Mouse (Mus musculus) cerebellum, postnatal 25 days (tissue): ENCODE measurements around the gene Mfap3l.
"Not testable (repeated sequence)": the region's sequence is repeated elsewhere in the genome, so short reads cannot be mapped to it uniquely, and the experiment has no call there.

ENCODE experiments used
- DNase-seq, 2 experiments: peaks; one replicate each; pipeline ENCODE4 v3.0.0; 2021; ENCODE audit warnings: mixed read lengths in 2 of 2

Mfap3l gene

DNA sequence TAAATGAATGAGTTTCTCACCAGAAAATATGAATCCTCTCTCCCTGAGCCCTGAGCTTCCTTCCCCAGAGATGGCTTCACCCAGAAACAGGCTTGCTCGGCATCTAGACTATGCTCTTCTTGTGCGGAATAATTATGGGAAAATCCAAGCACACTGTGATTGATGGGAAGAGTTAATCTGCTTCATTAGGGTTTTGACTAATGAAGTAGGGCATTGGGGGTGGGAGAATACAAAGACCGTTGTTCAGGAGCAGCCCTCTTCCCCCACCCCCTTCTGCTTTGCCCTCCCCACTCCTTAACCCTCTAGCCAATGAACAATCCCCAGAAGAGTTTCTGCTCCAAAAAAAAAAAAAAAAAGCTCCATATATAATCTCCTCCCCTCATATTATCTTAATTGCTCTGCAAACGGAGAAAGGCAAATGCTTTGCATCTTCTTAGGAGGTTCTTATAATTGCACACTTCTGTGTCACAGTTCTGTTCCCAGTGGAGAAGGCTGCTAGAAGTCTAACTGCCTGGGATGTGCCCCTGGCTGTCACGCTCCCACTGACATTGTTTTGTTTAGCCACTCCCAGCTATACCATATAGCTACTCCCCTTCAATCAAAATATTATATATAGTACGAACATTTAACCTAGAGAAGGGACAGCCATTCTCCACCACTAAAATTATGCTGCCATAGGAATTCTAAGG is 24.9 kb downstream of the Mfap3l start:
- DNase-seq = no peak

DNA sequence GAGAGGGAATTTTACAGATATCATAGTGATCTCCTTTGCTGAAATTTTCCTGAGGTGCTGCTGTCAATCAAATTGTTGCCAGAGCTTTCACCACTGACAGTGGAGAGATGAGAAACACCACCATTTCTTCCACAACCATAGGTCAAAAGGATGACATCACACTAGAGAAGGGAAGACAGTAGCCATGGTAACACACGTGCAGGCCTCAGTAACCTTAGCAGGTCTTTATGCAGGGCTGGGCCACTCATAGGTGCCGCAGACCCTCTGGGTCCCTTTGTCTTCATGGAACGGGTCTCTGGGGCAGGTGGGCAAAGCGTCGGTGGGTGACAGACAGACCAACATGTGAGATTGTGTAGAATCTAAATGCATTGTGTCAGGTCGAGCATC is 25.5 kb downstream of the Mfap3l start:
- DNase-seq = no peak

DNA sequence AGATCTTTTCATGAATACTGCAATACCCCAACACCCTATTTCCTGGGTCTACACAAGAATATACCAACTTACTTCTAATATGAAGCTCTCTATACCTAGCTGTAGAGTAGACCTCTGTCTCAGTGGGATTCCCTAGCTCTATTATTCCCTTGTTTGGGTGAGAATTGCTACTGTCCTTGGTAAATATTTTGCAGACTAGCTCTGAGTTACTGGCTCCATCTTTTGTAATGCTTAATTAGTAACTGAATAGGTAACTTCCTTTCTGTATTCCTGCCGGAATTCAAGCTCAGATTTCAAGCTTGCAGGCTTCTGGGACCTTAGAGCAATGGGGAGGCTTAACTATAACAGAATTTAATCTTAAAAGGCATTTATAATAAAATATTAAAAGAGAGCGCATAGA is 26.1 kb downstream of the Mfap3l start:
- DNase-seq = not testable (repeated sequence)

DNA sequence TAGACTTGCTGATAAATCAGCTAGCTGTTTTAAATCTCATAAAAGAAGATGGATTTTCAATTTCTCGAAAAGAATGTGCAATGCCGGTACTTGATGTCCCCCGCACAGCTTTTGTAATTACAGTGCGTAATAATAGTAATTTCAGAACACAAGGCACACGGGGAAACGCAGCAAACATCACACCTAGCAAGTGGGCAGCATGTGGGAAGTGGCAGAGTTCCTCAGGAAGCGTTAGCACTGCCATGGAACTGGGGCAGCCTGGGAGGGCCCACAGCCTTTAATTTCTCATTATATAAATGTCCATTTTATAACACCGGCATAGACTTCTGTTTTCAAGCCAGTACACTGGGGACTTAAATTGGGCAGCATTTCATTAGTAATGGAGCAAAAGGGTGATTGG is 27.1 kb downstream of the Mfap3l start:
- no peak for DNase-seq

DNA sequence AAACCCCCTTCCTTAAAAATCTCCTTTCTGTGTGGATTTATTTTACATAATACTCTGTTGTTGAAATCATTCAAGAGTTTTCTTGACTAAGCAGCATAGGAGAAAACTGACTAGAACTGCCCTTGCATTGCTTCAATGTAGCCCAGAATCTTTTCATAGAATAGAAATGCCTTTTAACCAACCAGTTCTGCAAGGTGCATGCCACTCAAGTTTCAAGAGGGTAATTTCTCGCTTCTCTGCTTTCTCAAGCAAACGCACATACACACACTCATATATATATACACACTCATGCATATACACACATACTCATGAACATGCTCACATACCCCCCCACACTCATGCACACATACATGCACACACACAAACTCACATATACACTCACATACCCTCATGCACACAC is 28.6 kb downstream of the Mfap3l start:
- DNase-seq = no peak

DNA sequence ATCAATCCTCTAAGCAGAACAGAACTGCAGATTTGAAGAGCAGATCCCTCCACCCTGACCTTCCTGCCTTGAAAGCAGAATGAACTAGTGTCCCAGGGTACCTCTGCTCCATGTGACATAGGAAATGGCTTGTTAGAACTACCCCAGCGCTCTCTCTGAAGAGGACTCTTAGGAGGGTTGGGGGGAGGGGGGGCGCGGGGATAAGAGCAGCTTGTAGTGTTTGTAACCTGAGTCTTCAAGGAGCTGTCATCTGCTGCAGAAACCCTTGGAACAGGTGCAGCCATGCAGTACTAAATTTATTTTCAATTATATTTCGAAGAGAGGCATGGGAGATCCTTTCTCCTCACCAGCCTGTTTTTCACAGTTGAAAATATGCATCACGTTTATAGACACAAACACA is 30.9 kb downstream of the Mfap3l start:
- DNase-seq = no peak

DNA sequence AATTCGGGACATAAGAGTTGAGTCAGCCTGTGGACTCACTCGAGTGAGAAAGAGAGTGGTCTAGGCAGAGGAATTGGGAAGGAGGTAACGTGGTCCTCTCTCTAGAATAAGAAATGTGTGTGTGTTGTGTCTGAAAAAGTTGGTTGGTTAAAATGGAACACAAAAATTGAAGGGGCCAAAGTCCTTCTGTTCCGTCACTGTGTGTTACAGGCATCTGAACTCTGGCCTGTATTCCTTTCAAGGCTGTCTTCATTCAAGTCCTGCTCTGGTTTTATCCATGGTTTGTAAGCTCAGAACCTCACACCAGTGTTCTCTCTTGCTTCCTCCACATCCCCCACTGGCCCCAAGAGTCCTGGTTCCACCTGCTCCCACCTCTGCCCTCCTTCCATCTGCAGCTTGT is 33.2 kb downstream of the Mfap3l start:
- no peak for DNase-seq

DNA sequence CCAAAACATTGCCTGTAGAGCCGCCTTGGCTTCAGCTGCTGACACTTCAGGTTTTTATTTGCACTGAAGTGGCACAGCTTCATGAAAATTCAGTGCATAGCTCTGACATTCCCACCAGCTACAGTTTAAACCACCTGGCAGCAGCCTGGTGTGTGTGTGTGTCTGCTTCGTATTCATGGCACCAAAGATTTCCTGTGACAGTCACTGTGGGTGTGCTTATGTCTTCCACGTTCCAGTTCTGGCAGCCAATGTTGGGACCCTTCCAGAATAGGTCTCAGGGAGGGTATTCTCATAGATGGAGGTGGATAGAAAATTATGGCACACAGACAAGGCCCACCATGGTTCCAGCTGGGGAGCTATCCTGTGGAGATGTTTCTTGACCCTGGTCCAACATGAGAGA is 34.2 kb downstream of the Mfap3l start:
- peak; percentile 29 to 41 for DNase-seq

DNA sequence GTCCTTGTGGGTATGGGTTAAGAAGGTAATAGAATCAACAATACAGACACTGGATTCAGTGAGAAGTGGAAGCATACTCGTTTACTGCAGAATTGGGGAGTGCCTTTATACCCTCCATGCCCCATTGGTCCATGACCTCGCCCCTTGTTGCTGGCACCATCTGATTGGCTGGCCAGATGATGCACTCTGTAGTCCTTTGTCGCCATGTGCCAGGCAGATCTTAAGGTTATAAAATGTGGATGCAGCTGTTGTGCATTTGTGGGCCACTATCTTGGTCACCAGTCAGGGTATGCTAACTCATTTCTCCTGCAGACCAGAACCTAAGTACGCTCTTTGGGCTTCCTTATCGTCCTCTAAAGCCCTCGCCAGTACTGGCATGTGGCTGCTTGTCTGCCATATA is 46.0 kb downstream of the Mfap3l start:
- DNase-seq = no peak

DNA sequence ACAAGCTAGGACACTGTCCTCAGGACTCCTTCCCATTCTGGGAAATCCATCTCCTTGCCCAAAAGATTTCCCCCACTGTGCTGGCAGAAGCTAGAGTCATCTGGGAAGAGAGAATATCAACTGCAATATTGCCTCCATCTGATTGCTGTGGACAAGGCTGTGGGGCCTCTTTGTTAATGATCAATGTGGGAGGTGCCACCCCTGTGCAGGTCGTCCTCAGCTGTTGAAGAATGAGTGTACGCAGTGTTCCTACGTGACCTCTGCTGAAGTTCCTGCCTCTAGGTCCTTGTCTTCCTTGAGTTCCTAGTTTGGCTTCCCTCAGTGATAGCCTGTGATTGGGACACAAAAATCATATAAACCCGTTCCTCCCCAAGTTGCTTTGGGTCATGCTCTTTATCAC is 49.2 kb downstream of the Mfap3l start:
- DNase-seq = no peak

DNA sequence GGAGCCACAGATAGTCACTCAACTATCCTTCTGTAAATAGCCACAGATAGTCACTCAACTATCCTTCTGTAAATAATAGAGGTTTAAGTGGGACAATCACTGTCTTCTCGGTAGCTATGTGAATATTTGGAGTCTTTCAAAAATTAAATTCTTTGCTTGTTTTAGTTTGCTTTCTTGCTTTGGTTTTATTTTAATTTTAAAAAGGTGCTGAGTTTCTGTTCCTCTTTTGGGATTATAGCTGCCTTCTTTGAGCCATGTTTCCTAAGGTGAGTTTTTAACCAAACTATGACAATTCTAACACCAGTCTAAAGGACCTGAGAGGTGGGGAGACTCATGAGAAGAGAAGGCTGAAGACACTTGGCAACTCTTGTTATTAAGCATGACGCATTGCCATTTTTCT is 49.7 kb downstream of the Mfap3l start:
- no peak for DNase-seq

DNA sequence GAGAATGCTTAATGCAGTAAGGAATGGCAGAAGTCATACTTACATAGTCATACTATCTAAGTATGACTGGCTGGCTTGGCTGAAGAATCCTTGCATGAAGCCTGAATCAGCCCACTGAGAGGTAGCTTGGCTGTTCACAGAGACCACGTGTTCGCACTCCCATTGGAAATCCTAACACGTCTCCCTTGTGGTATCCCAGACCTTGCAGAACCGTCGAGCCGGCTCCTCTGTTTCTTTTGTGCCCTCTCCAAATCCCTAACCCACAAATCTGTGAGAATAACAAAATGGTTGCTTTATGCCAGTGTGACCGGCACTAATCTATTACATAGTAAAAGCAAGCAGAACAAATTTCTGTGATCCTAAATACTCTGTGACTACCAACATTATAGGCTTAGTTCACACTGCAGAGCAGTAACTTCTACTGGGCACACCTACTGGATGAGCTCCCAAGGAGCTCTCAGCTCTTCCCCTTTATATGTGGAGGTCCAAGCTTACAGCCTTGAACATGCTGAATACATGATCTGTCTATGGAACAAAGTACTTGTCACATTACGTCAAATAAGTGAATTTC is 79.0 kb downstream of the Mfap3l start:
- no peak for DNase-seq

DNA sequence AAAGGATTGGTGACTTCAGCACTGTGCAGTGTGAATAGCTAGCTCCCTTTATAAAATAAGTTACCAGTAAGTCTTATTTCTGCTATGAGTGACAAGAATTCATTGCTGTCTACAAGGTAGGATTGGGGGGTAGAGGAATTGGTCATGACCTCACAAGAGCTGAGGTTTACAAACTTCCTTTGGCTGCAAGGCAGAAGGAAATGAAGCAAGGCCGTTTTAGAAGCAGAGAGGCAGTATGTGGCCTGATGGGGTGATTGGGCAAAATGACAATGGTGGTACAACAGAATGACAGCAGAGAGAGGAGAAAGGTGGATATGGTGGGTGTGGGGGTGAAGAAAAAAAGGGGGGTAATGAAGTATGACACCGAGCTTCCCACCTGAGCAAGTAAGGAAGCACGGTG is 82.1 kb downstream of the Mfap3l start:
- DNase-seq = no peak

DNA sequence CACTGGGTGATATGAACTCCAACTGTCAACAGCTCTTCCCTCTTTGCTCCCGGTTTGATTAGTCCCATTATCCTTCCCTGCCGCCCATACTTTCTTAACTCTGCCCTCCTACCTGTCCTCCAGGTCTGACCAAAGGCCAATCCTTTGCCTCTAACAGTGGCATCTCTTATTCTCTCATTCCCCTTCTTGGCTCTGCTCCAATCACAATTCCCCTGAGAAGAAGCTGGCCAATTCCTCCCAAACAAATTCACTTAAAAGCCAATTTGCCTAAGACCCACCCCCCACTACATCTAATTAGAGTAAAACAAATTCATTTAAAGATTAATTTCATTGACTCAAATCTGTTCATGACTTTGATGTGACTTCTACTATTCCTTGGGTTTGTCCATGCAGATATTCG is 86.1 kb downstream of the Mfap3l start:
- DNase-seq = no peak
